Mouse (Mus musculus): ENCODE data around the gene Efna2. TPM values are rescaled to one million over a fixed set of nuclear protein-coding genes. Genes with fewer than 3 reads are reported as not detected.
A peak's percentile ranks its signal among the peaks of the same experiment; 100 is the strongest.
"Not testable (repeated sequence)": the region's sequence is repeated elsewhere in the genome, so short reads cannot be mapped to it uniquely, and the experiment has no call there.

Efna2 gene
- total RNA-seq, 2 experiments from 2014 or later, result 0.80 TPM; not detected in 1

DNA sequence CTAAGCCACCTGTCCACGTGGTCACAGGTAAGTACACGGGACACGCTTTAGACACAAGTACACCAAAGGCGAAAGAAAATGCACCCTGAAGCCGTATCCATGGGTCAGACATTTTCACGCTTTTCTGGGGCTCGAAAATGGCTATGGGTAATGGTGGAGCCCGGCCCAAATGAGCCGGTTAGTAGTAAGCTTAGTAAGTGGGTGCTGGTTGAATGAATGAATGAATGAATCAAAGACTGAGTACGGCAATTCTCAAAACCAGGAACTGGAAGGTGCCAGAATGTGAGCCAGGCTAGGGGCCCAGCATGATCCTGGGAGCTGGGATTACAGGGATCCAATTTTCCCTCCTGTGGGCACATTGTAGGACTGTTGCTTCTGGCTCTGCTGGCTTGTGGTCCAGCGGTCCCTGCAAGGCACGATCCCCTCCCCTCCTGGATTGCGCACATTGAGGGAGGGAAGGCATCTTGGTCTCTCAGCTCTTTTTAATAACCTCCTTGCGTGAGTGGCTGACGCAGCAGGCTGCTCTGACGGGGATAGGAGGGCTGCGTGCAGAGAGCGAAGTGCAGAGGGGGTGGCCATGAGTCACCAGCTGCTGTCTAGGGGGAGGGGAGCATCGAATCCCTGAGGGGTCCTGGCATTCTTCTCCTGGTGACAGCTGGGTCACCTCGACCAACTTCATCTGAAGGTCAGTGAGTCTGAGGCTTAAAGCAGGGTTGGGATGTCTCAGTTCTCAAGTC, 13.7 kb upstream of the Efna2 start, which contains the start of gene Cirbp:
Gene Cirbp (plus strand): TSS at position 594 of the 737 bp plus-strand sequence.
- ATAC-seq (replicated peaks; ENCODE audit: low FRiP score, low TSS enrichment, poor library complexity, severe bottlenecking), result no peak

GRCm38 (mm10) chr10:80166136-80166535, 13.1 kb upstream of the Efna2 start:
- ATAC-seq (replicated peaks; ENCODE audit: low FRiP score, low TSS enrichment, poor library complexity, severe bottlenecking), result not testable (repeated sequence)

DNA sequence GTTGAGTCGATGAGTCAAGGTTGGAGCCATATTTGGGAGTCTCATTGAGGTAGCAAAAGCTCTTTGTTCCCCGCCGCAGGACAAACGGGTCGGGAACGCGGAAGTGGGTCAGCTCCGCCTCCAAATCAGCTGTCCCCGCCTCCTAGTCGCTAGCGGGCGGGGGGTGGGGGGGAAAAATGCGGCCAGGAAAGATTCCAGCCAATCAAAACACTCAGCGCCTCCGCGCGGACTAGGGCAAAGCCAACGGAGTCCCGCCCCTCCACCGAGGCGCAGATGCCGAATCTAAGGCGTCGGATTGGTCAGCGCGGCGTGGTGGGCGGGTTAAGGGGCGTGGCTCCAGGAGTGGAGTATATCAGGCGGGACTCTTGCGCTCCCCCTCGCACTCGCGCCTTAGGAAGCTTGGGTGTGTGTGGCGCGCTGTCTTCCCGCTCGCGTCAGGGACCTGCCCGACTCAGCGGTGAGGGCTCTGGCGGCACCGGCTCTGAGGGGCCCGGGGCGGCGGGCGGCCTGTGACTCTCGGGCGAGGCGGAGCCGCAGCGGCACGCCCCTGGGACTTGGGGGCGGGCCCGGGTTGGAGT, 11.7 kb upstream of the Efna2 start:
- ATAC-seq (replicated peaks; ENCODE audit: low FRiP score, low TSS enrichment, poor library complexity, severe bottlenecking), result peak; percentile 76

GRCm38 (mm10) chr10:80168038-80168661, 11.1 kb upstream of the Efna2 start:
- ATAC-seq (replicated peaks; ENCODE audit: low FRiP score, low TSS enrichment, poor library complexity, severe bottlenecking), result peak; percentile 23

GRCm38 (mm10) chr10:80169070-80169469, 10.2 kb upstream of the Efna2 start:
- ATAC-seq (replicated peaks; ENCODE audit: low FRiP score, low TSS enrichment, poor library complexity, severe bottlenecking), result no peak

GRCm38 (mm10) chr10:80169651-80170050, 9.6 kb upstream of the Efna2 start:
- ATAC-seq (replicated peaks; ENCODE audit: low FRiP score, low TSS enrichment, poor library complexity, severe bottlenecking), result no peak

DNA sequence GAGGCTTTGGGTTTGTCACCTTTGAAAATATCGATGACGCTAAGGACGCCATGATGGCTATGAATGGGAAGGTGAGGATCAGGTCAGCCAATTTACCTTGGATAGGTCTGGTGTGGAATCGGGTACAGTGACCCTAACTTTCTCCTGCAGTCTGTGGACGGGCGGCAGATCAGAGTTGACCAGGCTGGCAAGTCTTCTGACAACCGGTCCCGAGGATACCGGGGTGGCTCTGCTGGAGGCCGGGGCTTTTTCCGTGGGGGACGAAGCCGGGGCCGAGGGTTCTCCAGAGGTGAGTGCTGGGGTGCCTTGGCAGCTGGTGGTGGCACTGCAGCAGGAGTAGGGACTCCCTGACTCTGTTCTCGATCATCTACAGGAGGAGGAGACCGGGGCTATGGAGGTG, 9.2 kb upstream of the Efna2 start:
- ATAC-seq (replicated peaks; ENCODE audit: low FRiP score, low TSS enrichment, poor library complexity, severe bottlenecking), result no peak

- no peak for ATAC-seq (replicated peaks; ENCODE audit: low FRiP score, low TSS enrichment, poor library complexity, severe bottlenecking)
Measured at GRCm38 (mm10) chr10:80170601-80171021, 8.7 kb upstream of the Efna2 start.

DNA sequence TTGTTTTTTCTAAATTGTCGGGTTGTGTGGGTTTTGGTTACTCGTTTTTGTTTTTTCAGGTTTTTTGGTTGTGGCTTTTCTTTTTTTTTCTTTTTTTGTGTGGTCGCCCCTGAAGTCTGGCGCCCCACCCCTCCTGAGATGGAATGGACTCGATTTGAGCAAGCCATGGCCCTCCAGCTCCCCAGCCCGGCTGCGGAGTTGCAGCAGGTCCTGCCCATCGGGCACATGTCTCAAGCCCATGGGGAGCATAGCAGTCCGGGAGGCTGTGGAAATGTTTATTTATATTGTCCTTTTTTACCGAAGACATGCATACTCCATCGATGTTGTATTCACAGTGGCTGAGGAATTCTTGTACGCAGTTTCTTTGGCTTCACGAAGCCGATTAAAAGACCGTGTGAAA, 8.0 kb upstream of the Efna2 start:
- ATAC-seq (replicated peaks; ENCODE audit: low FRiP score, low TSS enrichment, poor library complexity, severe bottlenecking), result no peak

GRCm38 (mm10) chr10:80171760-80172526, 7.3 kb upstream of the Efna2 start:
- no peak for ATAC-seq (replicated peaks; ENCODE audit: low FRiP score, low TSS enrichment, poor library complexity, severe bottlenecking)

GRCm38 (mm10) chr10:80172527-80173292, 6.6 kb upstream of the Efna2 start, which contains the start of gene 1600002K03Rik:
1600002K03Rik (plus strand) TSS chr10:80172944.
- peak; percentile 75 for ATAC-seq (replicated peaks; ENCODE audit: low FRiP score, low TSS enrichment, poor library complexity, severe bottlenecking)

DNA sequence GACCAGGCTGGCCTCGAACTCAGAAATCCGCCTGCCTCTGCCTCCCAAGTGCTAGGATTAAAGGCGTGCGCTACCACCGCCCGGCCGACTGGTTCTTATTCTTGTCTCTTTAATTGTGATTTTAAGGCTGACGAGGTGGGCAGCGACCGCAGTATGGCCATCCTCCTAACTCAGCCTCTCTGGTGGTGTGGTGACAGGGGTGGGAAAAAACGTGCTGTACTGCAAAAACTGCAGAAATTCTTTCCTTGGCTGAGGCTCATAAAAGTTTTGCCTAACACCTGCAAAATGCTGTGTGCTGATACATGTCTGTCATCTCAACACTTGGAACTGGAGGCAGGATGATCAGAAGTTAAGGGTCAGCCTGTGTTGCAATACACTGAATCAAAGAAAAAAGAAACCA, 5.9 kb upstream of the Efna2 start:
- no peak for ATAC-seq (replicated peaks; ENCODE audit: low FRiP score, low TSS enrichment, poor library complexity, severe bottlenecking)

- ATAC-seq (replicated peaks; ENCODE audit: low FRiP score, low TSS enrichment, poor library complexity, severe bottlenecking), result no peak
Measured at GRCm38 (mm10) chr10:80173955-80174640, 5.2 kb upstream of the Efna2 start.

- 0 out of 2 replicates have a peak, but pooled peaks have one; percentile 32 for ATAC-seq (replicated peaks; ENCODE audit: low FRiP score, low TSS enrichment, poor library complexity, severe bottlenecking)
Measured at GRCm38 (mm10) chr10:80174705-80175104, 4.6 kb upstream of the Efna2 start.

DNA sequence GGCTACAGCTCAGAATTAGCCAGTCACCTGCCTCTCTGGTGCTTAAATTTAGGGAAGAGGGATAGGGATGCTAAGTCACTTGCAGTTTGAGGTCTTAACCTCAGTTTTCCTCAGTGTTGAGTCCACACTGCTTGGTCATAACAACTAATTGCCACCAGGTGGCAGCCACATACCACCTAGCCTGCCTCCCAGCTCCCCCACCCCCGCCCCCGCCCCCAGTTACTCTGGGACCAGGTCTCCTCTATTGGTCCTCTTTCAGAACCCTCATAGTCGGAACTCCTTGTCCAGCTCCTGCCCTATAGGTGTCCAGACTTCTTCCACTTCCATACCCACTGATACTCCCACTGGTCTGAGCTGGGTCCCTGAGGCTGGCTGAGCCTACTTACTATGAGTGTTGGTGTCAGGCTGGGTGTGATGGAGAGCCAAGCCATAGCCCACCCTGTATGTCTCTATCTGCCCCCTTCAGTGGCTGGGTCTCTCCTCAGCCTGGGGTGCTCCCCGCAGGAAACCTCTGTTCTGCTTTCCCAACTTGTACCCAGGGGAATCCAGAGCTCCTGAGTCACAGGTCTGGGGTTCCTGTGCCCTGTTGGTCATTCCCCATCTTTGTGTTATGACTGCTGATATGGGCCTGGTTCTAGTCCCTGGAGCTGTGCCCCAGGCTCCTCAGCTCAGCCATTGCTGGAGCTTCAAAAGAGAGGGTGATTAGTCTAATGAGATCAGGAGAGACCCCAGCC, 3.6 kb upstream of the Efna2 start:
- ATAC-seq (replicated peaks; ENCODE audit: low FRiP score, low TSS enrichment, poor library complexity, severe bottlenecking), result no peak

- ATAC-seq (replicated peaks; ENCODE audit: low FRiP score, low TSS enrichment, poor library complexity, severe bottlenecking), result no peak
Measured at GRCm38 (mm10) chr10:80176270-80176834, 2.9 kb upstream of the Efna2 start.

- ATAC-seq (replicated peaks; ENCODE audit: low FRiP score, low TSS enrichment, poor library complexity, severe bottlenecking), result no peak
Measured at GRCm38 (mm10) chr10:80177441-80178279, 1.6 kb upstream of the Efna2 start.

Data from megakaryocyte-erythroid progenitor cell, adult 5-6 weeks (primary cell).